Mouse (Mus musculus): ENCODE results near the gene Cdc14b. TPM values are rescaled to one million over a fixed set of nuclear protein-coding genes. Genes with fewer than 3 reads are reported as not detected.
A peak's percentile ranks its signal among the peaks of the same experiment; 100 is the strongest.

Cdc14b gene
- polyA plus RNA-seq, 1 experiment: 2.8 TPM

GRCm38 (mm10) chr13:64180888-64181287 is 94.2 kb downstream of the Cdc14b start:
- H3K27me3 ChIP-seq (ENCODE audit: control insufficient read depth, insufficient read depth, low read length): no peaks in the 10 kb centered on the region
- no peak overlapping the region for H3K27ac ChIP-seq (ENCODE audit: insufficient read depth, low read depth, low read length)
- H3K36me3 ChIP-seq (ENCODE audit: control insufficient read depth, insufficient read depth, low read length): peaks cover 2% of the 10 kb centered on the region; the same call in 1 of the 2 replicates
- TF ChIP-seq CTCF (IDR thresholded peaks at IDR 0.05; ENCODE audit: extremely low read depth, insufficient read length, insufficient replicate concordance, low read depth, low read length): no peak
- TF ChIP-seq POLR2A (IDR thresholded peaks at IDR 0.05; ENCODE audit: low read depth, low read length): no peak
- H3K4me1 ChIP-seq (ENCODE audit: control insufficient read depth, insufficient read depth, insufficient read length, low read length): peaks cover 5% of the 10 kb centered on the region; the same call in 1 of the 2 replicates
- no peak overlapping the region for H3K4me3 ChIP-seq (ENCODE audit: low read depth, low read length)
- WGBS: 71% methylated on average over 3 of the region's 3 CpGs

GRCm38 (mm10) chr13:64180300-64180699 is 94.8 kb downstream of the Cdc14b start:
- Histone ChIP-seq H3K36me3 (ENCODE audit: control insufficient read depth, insufficient read depth, low read length) (peaks cover 2% of the 10 kb centered on the region; the same call in 1 of the 2 replicates), H3K27me3 (ENCODE audit: control insufficient read depth, insufficient read depth, low read length) (no peaks in the 10 kb centered on the region), H3K4me3 (ENCODE audit: low read depth, low read length) (no peak overlapping the region), H3K4me1 (ENCODE audit: control insufficient read depth, insufficient read depth, insufficient read length, low read length) (peaks cover 5% of the 10 kb centered on the region; the same call in 1 of the 2 replicates), H3K27ac (ENCODE audit: insufficient read depth, low read depth, low read length) (no peak overlapping the region)
- TF ChIP-seq CTCF (IDR thresholded peaks at IDR 0.05; ENCODE audit: extremely low read depth, insufficient read length, insufficient replicate concordance, low read depth, low read length) (peak; percentile 28; the same call in 1 of the 2 replicates), POLR2A (IDR thresholded peaks at IDR 0.05; ENCODE audit: low read depth, low read length) (no peak)
- 84% methylated on average over 4 of the region's 4 CpGs for WGBS

- TF ChIP-seq CTCF (IDR thresholded peaks at IDR 0.05; ENCODE audit: extremely low read depth, insufficient read length, insufficient replicate concordance, low read depth, low read length) (no peak), POLR2A (IDR thresholded peaks at IDR 0.05; ENCODE audit: low read depth, low read length) (no peak)
- 80% methylated on average over 13 of the region's 13 CpGs for WGBS
- peaks cover 5% of the 10 kb centered on the region; the same call in 1 of the 2 replicates for H3K4me1 ChIP-seq (ENCODE audit: control insufficient read depth, insufficient read depth, insufficient read length, low read length)
- H3K4me3 ChIP-seq (ENCODE audit: low read depth, low read length): no peak overlapping the region
- no peaks in the 10 kb centered on the region for H3K27me3 ChIP-seq (ENCODE audit: control insufficient read depth, insufficient read depth, low read length)
- no peaks in the 10 kb centered on the region; the same call in 1 of the 2 replicates for H3K36me3 ChIP-seq (ENCODE audit: control insufficient read depth, insufficient read depth, low read length)
- no peak overlapping the region for H3K27ac ChIP-seq (ENCODE audit: insufficient read depth, low read depth, low read length)
Measured at GRCm38 (mm10) chr13:64178746-64179652, 96.1 kb downstream of the Cdc14b start.

- no peaks in the 10 kb centered on the region for H3K27me3 ChIP-seq (ENCODE audit: control insufficient read depth, insufficient read depth, low read length)
- TF ChIP-seq POLR2A (IDR thresholded peaks at IDR 0.05; ENCODE audit: low read depth, low read length) (no peak), CTCF (IDR thresholded peaks at IDR 0.05; ENCODE audit: extremely low read depth, insufficient read length, insufficient replicate concordance, low read depth, low read length) (no peak)
- no peak overlapping the region for H3K4me3 ChIP-seq (ENCODE audit: low read depth, low read length)
- peaks cover 5% of the 10 kb centered on the region; the same call in 1 of the 2 replicates for H3K4me1 ChIP-seq (ENCODE audit: control insufficient read depth, insufficient read depth, insufficient read length, low read length)
- WGBS: 86% methylated on average over 7 of the region's 7 CpGs
- H3K36me3 ChIP-seq (ENCODE audit: control insufficient read depth, insufficient read depth, low read length): peaks cover 2% of the 10 kb centered on the region
- no peak overlapping the region for H3K27ac ChIP-seq (ENCODE audit: insufficient read depth, low read depth, low read length)
Measured at GRCm38 (mm10) chr13:64178000-64178399, 97.1 kb downstream of the Cdc14b start.

- no peak for TF ChIP-seq POLR2A (IDR thresholded peaks at IDR 0.05; ENCODE audit: low read depth, low read length)
- no peak for TF ChIP-seq CTCF (IDR thresholded peaks at IDR 0.05; ENCODE audit: extremely low read depth, insufficient read length, insufficient replicate concordance, low read depth, low read length)
- no peak overlapping the region for H3K27ac ChIP-seq (ENCODE audit: insufficient read depth, low read depth, low read length)
- H3K36me3 ChIP-seq (ENCODE audit: control insufficient read depth, insufficient read depth, low read length): peaks cover 2% of the 10 kb centered on the region; the same call in 1 of the 2 replicates
- no peak overlapping the region for H3K4me3 ChIP-seq (ENCODE audit: low read depth, low read length)
- WGBS: 98% methylated on average over 25 of the region's 25 CpGs
- no peaks in the 10 kb centered on the region for H3K27me3 ChIP-seq (ENCODE audit: control insufficient read depth, insufficient read depth, low read length)
- no peaks in the 10 kb centered on the region for H3K4me1 ChIP-seq (ENCODE audit: control insufficient read depth, insufficient read depth, insufficient read length, low read length)
Measured at GRCm38 (mm10) chr13:64169746-64170145, 105.3 kb downstream of the Cdc14b start.

- no peak for TF ChIP-seq CTCF (IDR thresholded peaks at IDR 0.05; ENCODE audit: extremely low read depth, insufficient read length, insufficient replicate concordance, low read depth, low read length)
- TF ChIP-seq POLR2A (IDR thresholded peaks at IDR 0.05; ENCODE audit: low read depth, low read length): no peak
- no peaks in the 10 kb centered on the region for H3K36me3 ChIP-seq (ENCODE audit: control insufficient read depth, insufficient read depth, low read length)
- H3K27ac ChIP-seq (ENCODE audit: insufficient read depth, low read depth, low read length): no peak overlapping the region
- 64% methylated on average over 13 of the region's 13 CpGs for WGBS
- peak overlapping the region; percentile 87; the same call in 1 of the 2 replicates for H3K4me3 ChIP-seq (ENCODE audit: low read depth, low read length)
- H3K27me3 ChIP-seq (ENCODE audit: control insufficient read depth, insufficient read depth, low read length): no peaks in the 10 kb centered on the region
- H3K4me1 ChIP-seq (ENCODE audit: control insufficient read depth, insufficient read depth, insufficient read length, low read length): peaks cover 4% of the 10 kb centered on the region
Measured at GRCm38 (mm10) chr13:64163147-64163715, 111.9 kb downstream of the Cdc14b start.

GRCm38 (mm10) chr13:64162626-64163025 is 112.5 kb downstream of the Cdc14b start:
- Histone ChIP-seq H3K36me3 (ENCODE audit: control insufficient read depth, insufficient read depth, low read length) (no peaks in the 10 kb centered on the region), H3K27ac (ENCODE audit: insufficient read depth, low read depth, low read length) (no peak overlapping the region), H3K4me3 (ENCODE audit: low read depth, low read length) (peak overlapping the region; percentile 87), H3K27me3 (ENCODE audit: control insufficient read depth, insufficient read depth, low read length) (no peaks in the 10 kb centered on the region), H3K4me1 (ENCODE audit: control insufficient read depth, insufficient read depth, insufficient read length, low read length) (peaks cover 4% of the 10 kb centered on the region)
- WGBS: 9% methylated on average over 14 of the region's 14 CpGs
- no peak for TF ChIP-seq CTCF (IDR thresholded peaks at IDR 0.05; ENCODE audit: extremely low read depth, insufficient read length, insufficient replicate concordance, low read depth, low read length)
- no peak for TF ChIP-seq POLR2A (IDR thresholded peaks at IDR 0.05; ENCODE audit: low read depth, low read length)
